Mouse (Mus musculus): ENCODE data around the gene Slc25a18.

Slc25a18 gene

DNA sequence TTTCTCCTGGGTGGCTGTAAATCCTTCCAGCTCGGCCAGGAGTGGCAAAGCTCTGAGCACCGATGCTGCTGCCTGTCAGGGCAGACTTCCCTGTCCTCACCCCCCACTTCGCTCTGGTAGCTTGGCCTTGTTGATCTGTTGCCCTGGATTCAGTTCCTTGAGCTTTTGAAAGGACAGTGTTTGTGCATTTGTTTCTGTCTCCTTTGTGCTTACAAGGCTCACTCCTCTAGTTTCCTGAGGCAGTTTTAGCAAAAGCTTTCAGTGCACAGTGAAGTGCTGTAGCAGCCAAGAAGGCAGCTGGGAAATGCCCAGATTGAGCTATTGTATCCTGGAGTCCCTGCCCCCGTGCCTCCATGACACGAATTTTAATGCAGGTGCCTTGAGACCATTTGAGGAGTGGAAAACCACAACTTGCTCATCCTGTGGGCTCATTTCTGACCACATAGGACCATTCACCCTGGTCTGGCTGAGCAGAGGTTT, at the start of gene Slc25a18:
Gene Slc25a18, plus strand, starts transcription at position 430 of the 480 bp plus-strand sequence.
- DNase-seq (ENCODE audit: low read depth, low spot score) = peak; percentile 46

DNA sequence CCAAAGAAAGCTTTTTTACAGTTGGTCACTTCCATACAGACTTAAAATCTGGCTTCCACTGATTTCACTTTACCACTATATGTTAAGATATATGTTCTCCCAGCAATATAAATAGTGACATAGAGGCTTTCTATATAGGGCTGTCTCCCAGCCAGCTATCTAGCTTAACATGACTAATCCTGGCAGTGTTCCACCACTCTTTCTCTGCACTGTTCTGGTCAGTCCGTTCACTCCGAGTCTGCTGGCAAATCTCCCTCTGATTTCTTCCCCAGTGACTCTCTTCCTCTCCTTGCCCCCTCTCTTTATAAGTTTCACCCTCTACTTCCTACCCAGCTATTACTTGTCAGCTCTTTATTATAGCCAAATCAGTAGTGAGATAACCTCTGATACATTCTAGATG, 47.4 kb upstream of the Slc25a18 start:
- no peak for DNase-seq (ENCODE audit: low read depth, low spot score)

DNA sequence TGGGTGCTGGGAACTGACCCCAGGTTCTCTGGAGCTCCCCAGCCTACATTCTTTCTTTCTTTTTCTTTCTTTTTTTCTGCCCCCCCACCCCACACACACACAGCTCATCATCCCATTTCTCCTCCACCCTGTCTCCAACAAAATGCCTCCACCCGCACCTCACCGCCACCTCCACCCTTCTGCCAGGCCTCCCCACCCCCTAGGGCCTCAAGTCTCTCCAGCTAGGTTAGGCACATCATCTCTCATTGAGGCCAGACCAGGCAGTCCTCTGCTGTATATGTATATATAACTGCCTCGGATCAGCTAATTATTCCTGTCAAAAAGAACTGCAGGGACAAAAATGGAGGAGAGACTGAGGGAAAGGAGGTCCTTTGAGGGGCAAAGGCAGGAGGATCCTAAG, 37.4 kb upstream of the Slc25a18 start:
- DNase-seq (ENCODE audit: low read depth, low spot score) = no peak

DNA sequence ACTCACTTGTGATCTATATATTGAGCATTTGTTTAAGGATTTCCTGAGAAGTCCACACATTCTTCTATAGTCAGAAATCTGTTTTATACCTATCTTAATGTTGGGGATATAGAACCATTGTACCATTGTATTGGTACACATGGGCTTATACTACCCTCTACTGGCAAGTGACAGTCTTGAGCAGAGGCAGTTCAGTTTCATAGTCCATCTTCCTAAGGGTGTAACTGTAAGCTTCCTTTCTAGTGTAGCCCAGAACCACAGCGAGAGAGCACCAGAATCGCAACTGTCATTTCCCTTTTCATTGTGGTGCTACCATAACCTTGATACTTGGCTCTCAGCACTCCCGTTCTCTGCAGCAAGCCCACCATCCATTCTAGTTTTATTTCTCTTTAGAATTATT, 36.8 kb upstream of the Slc25a18 start:
- peak; percentile 54 for DNase-seq (ENCODE audit: low read depth, low spot score)

DNA sequence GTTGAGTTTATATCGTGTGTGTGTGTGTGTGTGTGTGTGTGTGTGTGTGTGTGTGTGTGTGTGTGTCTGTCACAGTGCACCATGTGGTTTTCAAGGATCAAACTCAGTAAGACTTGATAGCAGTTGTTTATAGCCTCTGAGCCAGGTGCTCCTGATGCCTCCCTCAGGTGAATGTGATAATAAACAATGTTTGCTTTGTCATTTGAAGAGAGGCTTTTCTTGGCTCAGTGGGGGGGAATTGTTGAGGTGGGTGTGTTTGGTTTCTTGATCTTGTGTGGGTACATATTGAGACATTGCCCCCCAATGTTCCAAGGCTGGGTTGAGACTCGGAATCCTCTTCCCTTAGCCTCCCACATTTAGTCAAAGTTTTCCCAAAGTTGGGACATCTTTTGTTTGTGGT, 30.2 kb upstream of the Slc25a18 start:
- DNase-seq (ENCODE audit: low read depth, low spot score) = no peak

DNA sequence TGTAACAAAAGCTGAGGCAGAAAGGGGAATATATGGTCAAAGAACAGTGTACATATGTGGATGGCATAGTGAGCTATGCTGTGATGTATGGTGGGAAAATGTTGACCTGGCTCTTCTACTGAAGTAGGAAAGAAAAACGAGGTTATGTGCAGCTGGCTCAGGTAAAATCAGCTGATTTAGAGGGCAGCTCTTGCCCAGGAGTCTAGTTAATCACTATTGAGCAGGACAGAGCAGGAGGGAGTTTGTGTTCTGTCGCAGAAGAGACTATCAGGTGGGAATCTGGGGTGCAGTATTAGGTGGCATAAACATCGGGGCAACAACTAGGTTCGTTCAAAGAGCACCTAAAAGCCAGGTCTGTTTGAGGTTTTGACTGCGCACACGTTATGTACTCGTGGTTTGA, 29.1 kb upstream of the Slc25a18 start:
- no peak for DNase-seq (ENCODE audit: low read depth, low spot score)

DNA sequence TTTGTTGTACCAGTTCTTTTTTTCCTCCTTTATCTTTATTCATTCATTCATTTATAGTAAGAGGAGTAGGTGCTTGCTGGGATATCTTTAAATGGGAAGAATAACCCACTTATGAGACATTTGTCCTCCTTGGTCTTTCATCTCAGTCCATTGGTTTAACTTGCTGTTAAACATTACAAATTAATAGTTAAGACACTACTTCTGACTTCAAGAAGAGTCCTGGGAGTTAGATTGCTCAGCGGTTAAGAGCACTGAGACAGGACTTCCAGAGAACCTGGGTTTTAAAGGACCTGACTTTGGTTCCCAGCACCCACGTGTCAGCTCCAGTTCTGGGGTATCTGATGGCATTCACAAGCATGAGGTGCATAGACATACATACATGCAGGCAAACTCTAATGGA, 27.0 kb upstream of the Slc25a18 start:
- no peak for DNase-seq (ENCODE audit: low read depth, low spot score)

DNA sequence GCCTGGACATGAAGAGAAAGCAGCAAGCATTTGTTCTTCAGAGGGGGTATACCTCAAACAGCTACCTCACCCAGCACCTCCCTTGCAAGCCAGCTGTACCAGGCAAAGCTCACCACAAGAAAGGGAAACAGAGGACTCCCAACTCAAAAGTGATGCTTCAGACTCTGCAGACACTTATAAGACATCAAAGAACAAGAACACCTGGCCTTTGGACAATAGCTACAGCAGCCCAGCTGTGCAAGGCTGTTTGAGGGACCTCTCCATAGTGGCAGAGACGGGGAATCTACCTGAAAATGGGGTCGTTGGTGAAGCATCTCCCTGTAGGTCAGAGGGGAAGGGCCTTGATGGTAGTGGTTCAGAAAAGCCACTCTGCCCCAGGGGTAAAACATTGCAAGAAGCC, 12.2 kb upstream of the Slc25a18 start:
- no peak for DNase-seq (ENCODE audit: low read depth, low spot score)

DNA sequence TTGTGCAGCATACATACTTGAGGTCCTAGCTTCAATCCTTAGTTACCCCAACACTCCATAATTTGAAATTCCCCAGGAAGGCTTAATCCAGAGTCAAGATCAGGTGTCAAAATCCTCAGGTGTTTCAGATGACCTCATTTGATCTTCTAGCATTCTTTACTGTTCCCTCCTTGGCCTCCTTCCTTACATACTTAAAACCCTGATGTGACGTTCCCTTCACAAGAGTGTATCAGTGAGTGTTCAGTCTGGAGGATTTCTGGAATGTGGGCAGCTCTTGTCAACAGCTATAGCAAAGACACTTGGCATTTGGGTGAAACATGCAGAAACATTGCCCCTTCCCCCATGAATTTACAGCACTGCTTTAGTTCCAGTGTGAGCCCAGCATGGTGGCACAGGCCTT, 3.4 kb upstream of the Slc25a18 start:
- DNase-seq (ENCODE audit: low read depth, low spot score) = no peak

DNA sequence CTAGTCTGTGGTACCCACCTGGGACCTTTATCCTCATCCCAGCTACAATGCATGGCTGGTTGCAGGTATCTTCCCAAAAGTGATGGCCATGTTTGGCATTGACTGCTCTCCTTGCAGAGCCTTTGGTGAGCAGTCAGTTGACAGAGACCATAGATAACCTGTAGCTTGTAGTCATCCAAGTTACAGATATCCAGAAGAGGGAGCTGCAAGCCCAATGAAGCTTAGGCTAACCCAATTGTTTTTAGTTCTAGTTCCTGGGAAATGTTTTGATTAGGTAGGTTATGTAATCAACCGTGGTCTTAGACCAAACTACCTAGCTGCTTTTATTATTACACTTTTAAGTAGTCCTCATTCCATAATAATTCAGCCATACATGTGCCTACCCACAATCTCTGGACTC, 2.0 kb upstream of the Slc25a18 start:
- DNase-seq (ENCODE audit: low read depth, low spot score) = no peak

DNA sequence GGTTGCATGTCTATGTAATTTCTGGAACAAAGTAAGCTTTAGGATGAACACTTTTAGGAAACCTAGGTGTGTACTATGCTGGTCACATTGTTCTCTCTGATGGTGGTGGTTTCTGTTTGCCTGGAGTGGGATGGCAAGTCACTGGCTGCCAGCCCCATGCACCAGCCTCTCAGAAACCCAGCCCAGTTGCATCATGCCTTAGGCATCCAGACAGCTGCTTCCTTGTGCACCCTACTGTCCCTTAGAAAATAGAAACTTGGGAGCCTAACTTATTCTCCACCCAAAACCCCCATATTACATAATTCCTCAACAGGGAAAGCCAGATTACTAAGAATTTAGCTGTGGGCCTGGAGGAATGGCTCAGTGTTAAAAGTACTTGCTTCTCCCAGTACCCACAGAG, 1.4 kb upstream of the Slc25a18 start:
- DNase-seq (ENCODE audit: low read depth, low spot score) = no peak

DNA sequence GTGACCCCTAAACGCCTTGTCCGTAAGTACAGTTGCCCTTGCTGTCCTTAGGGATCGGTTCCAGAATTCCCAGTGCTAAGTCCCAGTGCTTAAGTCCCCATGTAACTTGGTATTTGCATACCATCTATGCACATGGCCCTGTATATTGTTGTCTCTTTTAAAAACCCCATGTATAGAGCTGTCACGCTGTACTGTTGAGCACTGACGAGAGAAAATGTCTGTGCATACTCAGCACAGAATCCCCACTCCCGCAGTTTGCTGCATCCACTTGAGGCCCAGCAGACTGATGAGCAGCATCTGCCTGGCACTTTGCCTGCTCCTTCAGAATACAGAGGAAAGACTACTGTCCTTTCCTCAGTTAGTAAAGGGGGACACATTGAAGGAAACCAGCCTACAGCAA, 385 bp downstream of the Slc25a18 start:
- DNase-seq (ENCODE audit: low read depth, low spot score) = no peak

DNA sequence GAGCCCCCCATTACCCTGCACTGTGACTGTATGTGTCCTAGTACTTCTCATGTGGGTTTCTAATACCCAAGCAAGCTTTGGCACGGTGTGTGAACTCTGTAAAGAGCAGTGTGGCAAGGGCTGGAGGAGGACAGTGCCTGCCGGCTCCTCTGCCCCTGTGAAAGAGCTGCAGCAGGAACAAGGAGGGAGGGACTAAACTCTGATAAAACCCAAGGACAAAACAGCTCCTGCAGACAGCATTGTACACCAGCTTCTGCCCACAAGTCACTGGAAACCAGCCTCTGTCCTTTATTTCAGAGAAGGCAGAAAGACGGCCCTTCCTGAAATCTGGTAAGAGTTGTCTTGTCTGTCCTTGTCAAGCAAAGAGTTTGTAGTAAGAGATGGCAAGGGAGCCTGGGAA, 2.9 kb downstream of the Slc25a18 start:
- no peak for DNase-seq (ENCODE audit: low read depth, low spot score)

DNA sequence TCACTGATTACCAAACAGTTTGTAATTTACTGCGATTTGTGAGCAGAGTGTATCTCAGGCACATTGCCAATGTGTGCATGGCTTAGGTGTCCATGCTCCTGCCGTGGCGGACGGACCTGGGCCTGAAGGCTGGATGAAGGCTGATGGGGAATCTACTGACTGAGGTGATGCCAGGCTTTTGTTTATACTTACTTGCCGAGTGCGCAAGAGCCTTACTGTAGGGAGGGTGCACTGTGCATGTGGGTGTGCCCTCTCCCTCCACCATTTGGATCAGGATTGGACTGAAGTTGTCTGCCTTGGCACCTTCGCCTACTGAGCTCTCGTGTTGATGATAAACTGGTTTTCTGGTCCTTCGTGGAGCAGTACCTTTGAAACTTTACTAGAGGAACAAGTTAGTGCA, 4.2 kb downstream of the Slc25a18 start:
- no peak for DNase-seq (ENCODE audit: low read depth, low spot score)

DNA sequence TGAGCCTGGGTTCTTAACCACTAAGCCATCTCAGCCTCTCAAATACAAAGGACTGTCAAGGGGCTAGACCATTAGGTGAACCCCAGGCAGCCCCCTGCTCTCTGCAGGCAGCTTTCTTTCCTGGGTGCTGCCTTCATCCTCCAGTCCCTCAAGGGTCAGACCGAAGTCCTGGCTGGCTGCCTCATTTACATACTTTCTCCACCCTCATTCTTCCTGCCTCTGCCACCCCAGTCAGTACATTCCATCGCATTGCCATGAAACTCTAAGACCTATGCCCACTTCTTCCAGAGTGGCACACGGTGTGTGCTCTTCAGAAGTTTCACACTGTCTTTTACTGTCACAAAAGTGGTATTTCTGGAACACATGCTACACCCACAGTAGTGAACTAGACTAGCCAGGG, 4.8 kb downstream of the Slc25a18 start:
- DNase-seq (ENCODE audit: low read depth, low spot score) = no peak

DNA sequence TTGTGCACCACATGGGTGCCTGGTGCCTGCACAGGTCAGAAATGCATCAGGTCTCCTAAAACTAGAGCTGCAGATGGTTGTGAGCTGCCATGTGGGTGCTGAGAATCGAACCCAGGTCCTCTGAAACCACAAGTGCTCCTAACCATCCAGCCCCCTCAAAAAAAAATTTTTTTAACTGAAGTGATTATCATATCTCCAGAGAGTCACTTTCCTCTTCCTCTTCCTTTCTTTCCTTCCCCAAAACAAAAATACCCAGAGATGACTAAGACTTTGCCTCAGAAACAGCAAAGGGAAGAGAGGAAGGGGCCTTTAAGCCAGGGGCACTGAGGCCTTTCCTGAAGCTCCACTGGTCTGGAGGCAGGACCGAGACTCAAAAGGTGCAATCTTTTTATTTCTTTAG, 9.6 kb downstream of the Slc25a18 start:
- no peak for DNase-seq (ENCODE audit: low read depth, low spot score)

DNA sequence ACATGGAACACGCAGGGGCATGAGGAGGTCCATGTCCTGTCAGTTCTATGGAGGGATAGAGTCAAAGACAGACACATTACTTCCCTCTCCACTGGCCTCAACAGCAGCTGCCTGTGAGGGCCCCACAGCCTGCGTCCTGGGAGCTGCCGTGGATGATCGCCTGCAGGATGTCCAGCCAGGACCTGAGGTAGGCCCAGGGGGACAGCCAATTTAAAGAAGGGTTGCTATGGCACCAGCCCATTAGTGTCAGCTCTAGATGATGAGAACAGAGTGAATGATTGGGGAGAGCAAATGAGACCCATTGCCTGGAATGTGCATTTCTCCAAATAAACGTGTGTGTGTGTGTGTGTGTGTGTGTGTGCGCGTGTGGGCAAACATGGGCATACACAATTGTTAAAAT, 11.0 kb downstream of the Slc25a18 start:
- no peak for DNase-seq (ENCODE audit: low read depth, low spot score)

DNA sequence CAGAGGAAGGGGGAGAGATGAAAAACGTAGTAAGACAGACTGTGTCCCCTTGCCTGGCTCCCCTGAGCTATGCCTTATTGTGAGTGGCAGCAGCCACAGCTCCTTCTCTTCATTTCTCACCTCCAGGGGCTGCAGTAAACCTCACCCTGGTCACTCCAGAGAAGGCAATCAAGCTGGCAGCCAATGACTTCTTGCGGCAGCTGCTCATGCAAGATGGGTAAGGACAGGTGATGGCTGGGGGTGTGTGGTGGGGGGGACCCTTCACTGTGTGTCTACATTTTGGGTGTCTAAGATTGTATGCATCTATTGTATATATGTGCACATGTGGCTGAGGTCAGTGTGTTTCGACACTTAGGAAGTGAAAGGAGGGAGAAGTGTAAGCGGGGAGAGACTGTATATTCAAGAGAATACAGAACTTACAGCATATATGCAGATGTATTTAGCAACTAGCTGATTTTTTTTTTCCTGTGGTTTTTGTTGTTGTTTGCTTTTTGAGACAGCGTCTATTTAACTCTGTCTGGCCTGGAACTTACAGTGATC, 14.8 kb downstream of the Slc25a18 start:
- no peak for DNase-seq (ENCODE audit: low read depth, low spot score)

DNA sequence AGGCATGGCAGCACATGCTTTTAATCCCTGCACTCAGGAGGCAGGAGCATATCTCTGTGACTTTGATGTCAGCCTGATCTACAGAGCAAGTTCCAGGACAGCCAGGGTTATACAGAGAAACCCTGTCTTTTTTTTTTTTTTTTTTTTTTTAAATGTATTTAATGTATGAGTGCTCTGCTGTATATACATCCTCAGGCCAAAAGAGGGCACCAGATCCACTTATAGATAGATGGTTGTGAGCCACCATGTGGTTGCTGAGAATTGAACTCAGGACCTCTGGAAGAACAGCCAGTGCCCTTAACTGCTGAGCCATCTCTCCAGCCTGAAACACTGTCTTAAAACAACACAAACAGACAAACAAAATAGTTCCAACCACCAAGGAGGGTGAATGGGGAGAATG, 15.5 kb downstream of the Slc25a18 start:
- no peak for DNase-seq (ENCODE audit: low read depth, low spot score)

DNA sequence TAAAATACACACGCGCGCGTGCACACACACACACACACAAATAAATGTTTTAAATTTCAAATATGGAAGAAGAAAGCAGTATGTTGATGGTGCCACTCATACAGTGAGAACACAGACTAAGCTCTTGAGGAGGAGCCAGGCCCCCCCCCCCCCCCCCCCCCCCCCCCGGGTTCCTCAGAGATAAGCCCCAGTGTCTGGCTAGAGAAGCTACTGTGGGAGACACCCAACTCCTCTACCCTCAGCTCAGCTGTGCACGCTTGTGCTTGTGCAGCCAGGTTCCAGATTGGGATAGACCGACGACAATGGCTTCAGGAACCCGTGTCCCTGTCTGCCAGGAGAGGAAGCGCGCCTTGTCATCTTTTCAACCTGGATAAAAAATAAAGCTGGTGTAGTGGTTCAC, 16.8 kb downstream of the Slc25a18 start:
- no peak for DNase-seq (ENCODE audit: low read depth, low spot score)

DNA sequence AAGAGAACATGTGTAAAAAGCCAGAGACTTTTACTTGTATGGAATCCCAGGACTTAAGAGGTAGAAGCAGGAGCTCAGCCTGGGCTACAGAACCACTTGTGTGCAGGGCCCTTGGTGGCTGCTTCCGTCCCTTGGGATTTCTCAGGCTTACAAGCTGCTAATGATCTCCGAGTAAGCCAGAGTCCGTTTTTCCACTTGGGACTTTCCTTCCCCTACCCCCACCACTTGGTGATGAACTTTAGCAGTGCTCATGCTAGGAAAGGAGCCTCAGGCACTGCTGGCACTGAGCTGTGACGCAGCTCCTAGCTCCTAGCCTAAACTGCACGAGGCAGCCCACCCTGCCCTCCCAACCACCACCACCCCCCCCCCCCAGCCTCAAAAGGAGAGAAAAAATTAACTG, 17.3 kb downstream of the Slc25a18 start:
- DNase-seq (ENCODE audit: low read depth, low spot score) = no peak

DNA sequence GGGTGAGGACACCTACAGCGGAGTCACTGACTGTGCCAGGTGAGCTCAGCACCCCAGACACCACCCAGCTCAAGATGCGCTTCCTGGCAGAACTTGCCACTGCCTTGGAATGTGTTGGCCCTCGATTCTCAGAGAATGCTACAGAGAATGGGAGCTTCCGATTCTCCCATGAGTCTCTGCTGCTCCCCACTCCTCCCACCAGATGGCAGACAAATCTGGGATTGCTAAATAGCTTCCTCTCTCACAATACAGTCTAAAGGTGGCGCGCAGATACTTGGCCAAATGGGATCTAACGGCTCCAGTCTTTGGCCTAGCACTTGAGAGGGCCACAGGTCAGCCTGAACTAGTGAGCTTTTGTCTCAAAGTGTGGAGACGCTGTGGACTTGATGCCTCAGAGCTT, 19.6 kb downstream of the Slc25a18 start:
- no peak for DNase-seq (ENCODE audit: low read depth, low spot score)

DNA sequence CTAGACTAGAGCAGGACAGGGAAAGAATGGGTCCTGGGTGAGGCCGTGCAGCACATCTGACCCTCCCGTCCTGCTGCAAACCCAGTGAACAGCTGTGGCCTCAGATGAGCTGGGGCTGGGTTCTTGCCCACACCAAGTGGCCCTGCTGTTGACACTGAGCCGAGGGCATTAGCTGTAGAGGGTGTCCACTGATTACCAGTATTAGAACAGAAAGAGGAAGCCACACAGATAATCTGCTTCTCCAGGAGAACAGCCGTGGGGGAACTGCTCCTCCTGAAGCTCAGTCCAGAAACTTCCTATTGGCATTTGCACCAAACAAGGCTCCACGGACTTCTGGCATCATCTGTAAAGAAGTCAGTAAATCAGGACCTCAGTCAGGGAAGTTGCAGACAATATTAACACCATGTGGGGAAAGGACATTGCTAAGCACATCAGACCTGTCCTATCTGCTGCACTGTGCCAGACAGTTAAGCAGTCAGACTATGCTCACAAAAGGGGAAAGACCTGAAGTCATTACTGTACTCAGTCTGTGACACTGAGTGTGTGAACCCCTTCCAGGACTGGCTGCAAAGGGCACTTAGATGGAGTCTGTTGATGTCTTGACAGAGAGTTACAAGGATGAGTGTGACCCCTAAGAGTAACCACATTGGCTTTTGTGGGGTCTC, 22.2 kb downstream of the Slc25a18 start:
- DNase-seq (ENCODE audit: low read depth, low spot score) = no peak

DNA sequence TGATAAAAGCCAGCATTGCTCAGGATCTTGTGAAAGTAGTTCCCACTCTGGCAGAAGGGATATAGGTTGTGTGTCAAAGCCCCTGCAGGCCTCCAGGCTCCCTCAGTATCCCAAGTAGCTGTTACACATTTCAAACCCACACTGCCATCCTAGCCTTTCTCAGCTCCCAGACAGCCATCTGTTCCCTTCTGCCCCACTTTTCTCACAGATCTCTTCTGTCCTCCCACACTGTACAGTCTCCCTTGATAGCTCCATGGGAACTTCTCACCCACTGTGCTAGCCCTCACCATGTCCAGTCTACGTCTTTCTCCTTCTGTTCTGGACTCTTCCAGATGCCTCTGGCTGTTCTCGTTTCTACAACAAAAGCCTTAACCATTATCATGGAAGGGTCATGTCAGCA, 22.7 kb downstream of the Slc25a18 start:
- no peak for DNase-seq (ENCODE audit: low read depth, low spot score)

Measured in brain, embryonic 18.5 days (tissue).